Mouse (Mus musculus) macrophage (primary cell): ENCODE results near the gene Hsp90ab1. TPM values are rescaled to one million over a fixed set of nuclear protein-coding genes. Genes with fewer than 3 reads are reported as not detected.

Experiments
- H3K27ac ChIP-seq: fragments of 350-480 bp; formaldehyde crosslinking; 2 replicates; pipeline ENCODE4 v1.9.0; 2021
- H3K36me3 ChIP-seq: fragments of 350-480 bp; formaldehyde crosslinking; 2 replicates; pipeline ENCODE4 v1.9.0; 2021; ENCODE audit errors: inconsistent target
- H3K4me3 ChIP-seq: fragments of 350-480 bp; formaldehyde crosslinking; 2 replicates; pipeline ENCODE4 v1.9.0; 2021; ENCODE audit errors: inconsistent target
- H3K79me2 ChIP-seq: fragments of 350-480 bp; formaldehyde crosslinking; 2 replicates; pipeline ENCODE4 v1.9.0; 2021; ENCODE audit errors: inconsistent target
- WGBS: methylation state at CpG from one replicate; pipeline ENCODE4 v1.1.7; 2026; ENCODE audit warnings: inconsistent platforms; ENCODE audit not compliant: missing documents; 5-methylcytosine and 5-hydroxymethylcytosine counted together
- polyA plus RNA-seq: library from polyadenylated mRNA; stranded (reverse); fragments of 250-400 nt; gene quantifications from 3 replicates; pipeline ENCODE4 v1.2.4, GENCODE M21; 2018; ENCODE audit warnings: inconsistent platforms

Hsp90ab1 gene
- polyA plus RNA-seq, 1 experiment from 2014 or later: 909 TPM

- Histone ChIP-seq H3K36me3 (no peaks in the 10 kb centered on the region), H3K4me3 (no peak overlapping the region), H3K27ac (no peak overlapping the region), H3K79me2 (no peaks in the 10 kb centered on the region)
- 51% methylated on average over 5 of the region's 5 CpGs for WGBS
These were observed 22.8 kb downstream of the Hsp90ab1 start for GRCm38 (mm10) chr17:45550253-45550652.

GRCm38 (mm10) chr17:45549617-45550181, 23.4 kb downstream of the Hsp90ab1 start, which contains the start of gene Tmem151b:
Gene Tmem151b (minus strand): TSS chr17:45549677.
- Histone ChIP-seq H3K79me2 (no peaks in the 10 kb centered on the region), H3K4me3 (no peak within 1 kb of the TSS), H3K36me3 (no peaks in the 10 kb centered on the region), H3K27ac (no peak within 1 kb of the TSS)
- 16% methylated on average over 12 of the region's 29 CpGs for WGBS

- Histone ChIP-seq H3K4me3 (no peak overlapping the region), H3K36me3 (no peaks in the 10 kb centered on the region), H3K79me2 (no peaks in the 10 kb centered on the region), H3K27ac (no peak overlapping the region)
- WGBS: 6% methylated on average over 56 of the region's 68 CpGs
These were observed 24.2 kb downstream of the Hsp90ab1 start for GRCm38 (mm10) chr17:45548541-45549512.

- no peaks in the 10 kb centered on the region for H3K36me3 ChIP-seq
- H3K4me3 ChIP-seq: no peak overlapping the region
- WGBS: 88% methylated on average over 5 of the region's 5 CpGs
- H3K79me2 ChIP-seq: no peaks in the 10 kb centered on the region
- H3K27ac ChIP-seq: no peak overlapping the region
These were observed 25.4 kb downstream of the Hsp90ab1 start for GRCm38 (mm10) chr17:45547461-45548190.

GRCm38 (mm10) chr17:45546941-45547340, 26.1 kb downstream of the Hsp90ab1 start:
- Histone ChIP-seq H3K27ac (no peak overlapping the region), H3K4me3 (no peak overlapping the region), H3K79me2 (no peaks in the 10 kb centered on the region), H3K36me3 (no peaks in the 10 kb centered on the region)
- 73% methylated on average over 16 of the region's 16 CpGs for WGBS

- 5% methylated on average over 74 of the region's 74 CpGs for WGBS
- H3K27ac ChIP-seq: no peak overlapping the region
- no peaks in the 10 kb centered on the region for H3K79me2 ChIP-seq
- H3K4me3 ChIP-seq: no peak overlapping the region
- no peaks in the 10 kb centered on the region for H3K36me3 ChIP-seq
These were observed 27.7 kb downstream of the Hsp90ab1 start for GRCm38 (mm10) chr17:45545278-45545961.

GRCm38 (mm10) chr17:45544873-45545277, 28.2 kb downstream of the Hsp90ab1 start:
- Histone ChIP-seq H3K27ac (no peak overlapping the region), H3K79me2 (no peaks in the 10 kb centered on the region), H3K4me3 (no peak overlapping the region), H3K36me3 (no peaks in the 10 kb centered on the region)
- 3% methylated on average over 46 of the region's 46 CpGs for WGBS

GRCm38 (mm10) chr17:45544001-45544872, 28.8 kb downstream of the Hsp90ab1 start:
- no peaks in the 10 kb centered on the region for H3K36me3 ChIP-seq
- H3K27ac ChIP-seq: no peak overlapping the region
- H3K4me3 ChIP-seq: no peak overlapping the region
- no peaks in the 10 kb centered on the region for H3K79me2 ChIP-seq
- WGBS: 8% methylated on average over 23 of the region's 24 CpGs

- H3K27ac ChIP-seq: no peak overlapping the region
- WGBS: 59% methylated on average over 1 of the region's 1 CpGs
- H3K36me3 ChIP-seq: no peaks in the 10 kb centered on the region
- no peak overlapping the region for H3K4me3 ChIP-seq
- no peaks in the 10 kb centered on the region for H3K79me2 ChIP-seq
These were observed 30.0 kb downstream of the Hsp90ab1 start for GRCm38 (mm10) chr17:45543115-45543514.

GRCm38 (mm10) chr17:45542705-45543104, 30.4 kb downstream of the Hsp90ab1 start:
- no peaks in the 10 kb centered on the region for H3K36me3 ChIP-seq
- 90% methylated on average over 2 of the region's 2 CpGs for WGBS

GRCm38 (mm10) chr17:45542129-45542528, 30.9 kb downstream of the Hsp90ab1 start:
- H3K27ac ChIP-seq: no peak overlapping the region
- WGBS: 41% methylated on average over 6 of the region's 6 CpGs
- no peak overlapping the region for H3K4me3 ChIP-seq
- no peaks in the 10 kb centered on the region for H3K36me3 ChIP-seq
- no peaks in the 10 kb centered on the region for H3K79me2 ChIP-seq

More at GRCm38 (mm10) chr17:45542705-45543104, 30.4 kb downstream of the Hsp90ab1 start:
- H3K27ac ChIP-seq: no peak overlapping the region
- no peaks in the 10 kb centered on the region for H3K79me2 ChIP-seq
- H3K4me3 ChIP-seq: no peak overlapping the region

GRCm38 (mm10) chr17:45539664-45540063, 33.4 kb downstream of the Hsp90ab1 start:
- 72% methylated on average over 19 of the region's 21 CpGs for WGBS
- H3K4me3 ChIP-seq: no peak overlapping the region
- H3K79me2 ChIP-seq: no peaks in the 10 kb centered on the region
- H3K36me3 ChIP-seq: no peaks in the 10 kb centered on the region
- H3K27ac ChIP-seq: no peak overlapping the region

GRCm38 (mm10) chr17:45538394-45538793, 34.7 kb downstream of the Hsp90ab1 start:
- Histone ChIP-seq H3K36me3 (no peaks in the 10 kb centered on the region), H3K79me2 (no peaks in the 10 kb centered on the region), H3K4me3 (no peak overlapping the region), H3K27ac (no peak overlapping the region)
- 65% methylated on average over 4 of the region's 4 CpGs for WGBS
